Mouse (Mus musculus): Measurements from ENCODE around the gene Dgkb.

DNA sequence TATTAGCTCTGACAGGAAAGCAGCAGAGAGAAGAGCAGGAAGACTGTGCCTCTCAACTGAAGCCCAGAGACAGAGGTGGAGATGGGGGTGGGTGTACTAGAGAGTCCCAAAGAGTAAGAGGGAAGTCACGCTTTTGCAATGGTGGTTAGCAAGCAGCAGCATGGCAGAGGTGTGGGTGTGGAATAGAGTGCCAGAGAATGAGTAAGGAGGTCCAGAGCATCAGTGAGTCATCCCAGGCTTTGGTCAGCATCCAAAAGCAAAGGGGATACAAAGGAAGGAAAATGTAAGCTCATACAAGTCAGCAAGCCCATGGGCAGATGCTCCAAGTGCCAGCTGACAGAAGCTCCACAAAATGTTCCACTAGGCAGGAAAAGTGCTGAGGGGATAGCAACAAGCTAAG lies 47.7 kb upstream of the Dgkb start:
- TF ChIP-seq POLR2A (IDR thresholded peaks at IDR 0.05; ENCODE audit: control insufficient read depth, low read depth, low read length): no peak
- TF ChIP-seq CTCF (IDR thresholded peaks at IDR 0.05; ENCODE audit: control insufficient read depth, insufficient read depth, insufficient replicate concordance, low read depth, low read length): no peak

Data from testis, adult 2 months (tissue).